Mouse (Mus musculus) midbrain, embryonic 14.5 days (tissue): ENCODE measurements around the gene Rrp1. TPM values are rescaled to one million over a fixed set of nuclear protein-coding genes. Genes with fewer than 3 reads are reported as not detected.
"Not testable (repeated sequence)": the region's sequence is repeated elsewhere in the genome, so short reads cannot be mapped to it uniquely, and the experiment has no call there.

Source experiments
- ATAC-seq: fragments of 200-750 bp; cut with Nextera tagmentation; 2 replicates; pipeline ENCODE4 v1.8.0; 2017; ENCODE audit warnings: moderate number of reproducible peaks, moderate library complexity; ENCODE audit not compliant: low FRiP score, low TSS enrichment
- DNase-seq: peaks from one replicate; pipeline ENCODE4 v3.0.0-alpha.2; 2015
- H3K27ac ChIP-seq: fragments of 300-500 bp; sonication (generic); replicated peaks from 2 replicates; pipeline ENCODE4 v1.5.1; 2014; ENCODE audit warnings: mild to moderate bottlenecking, low read depth, low read length, moderate library complexity
- H3K27me3 ChIP-seq: fragments of 300-500 bp; sonication (generic); 2 replicates; pipeline ENCODE4 v1.6.1; 2014; ENCODE audit warnings: low read length, control low read depth, mixed read lengths; ENCODE audit not compliant: control insufficient read depth, insufficient read depth
- H3K36me3 ChIP-seq: fragments of 300-500 bp; sonication (generic); 2 replicates; pipeline ENCODE4 v1.6.1; 2014; ENCODE audit warnings: low read length, control low read depth; ENCODE audit not compliant: control insufficient read depth, insufficient read depth
- H3K4me1 ChIP-seq: fragments of 300-500 bp; sonication (generic); 2 replicates; pipeline ENCODE4 v1.6.1; 2014; ENCODE audit warnings: mild to moderate bottlenecking, antibody characterized with exemption, low read length, control low read depth; ENCODE audit not compliant: control insufficient read depth, insufficient read depth
- H3K4me2 ChIP-seq: fragments of 300-500 bp; sonication (generic); 2 replicates; pipeline ENCODE4 v1.6.1; 2014; ENCODE audit warnings: mild to moderate bottlenecking, low read length, moderate library complexity
- H3K4me3 ChIP-seq: fragments of 300-500 bp; sonication (generic); replicated peaks from 2 replicates; pipeline ENCODE4 v1.5.1; 2014; ENCODE audit warnings: low read depth, low read length
- H3K9ac ChIP-seq: fragments of 300-500 bp; sonication (generic); replicated peaks from 2 replicates; pipeline ENCODE4 v1.6.1; 2014; ENCODE audit warnings: mild to moderate bottlenecking, low read length, moderate library complexity
- H3K9me3 ChIP-seq: fragments of 300-500 bp; sonication (generic); 2 replicates; pipeline ENCODE4 v1.6.1; 2016; ENCODE audit warnings: low read length, control low read depth, mixed read lengths; ENCODE audit not compliant: control insufficient read depth
- WGBS: fragments of 180-500 bp; shearing (Covaris S2); extraction: QIAGEN DNeasy Blood & Tissue Kit; methylation state at CpG from one replicate; pipeline ENCODE4 v1.1.7; 2014; 5-methylcytosine and 5-hydroxymethylcytosine counted together
- polyA plus RNA-seq: library from polyadenylated mRNA; unstranded; fragments of >200 nt; fragmentation: Nextera tagmentation; extraction: Ambion mirVana; gene quantifications from 2 replicates; pipeline ENCODE4 v1.2.1, GENCODE M21; 2014

The Rrp1 gene
- polyA plus RNA-seq, 1 experiment from 2014 or later = 305 TPM

GRCm38 (mm10) chr10:78417888-78418287 is 5.0 kb upstream of the Rrp1 start:
- H3K4me2 ChIP-seq = no peak overlapping the region
- no peak overlapping the region for H3K9ac ChIP-seq
- ATAC-seq (no peak), DNase-seq (no peak)
- no peaks in the 10 kb centered on the region for H3K27me3 ChIP-seq
- H3K4me1 ChIP-seq = 0 out of 2 replicates have a peak, but pooled peaks cover 3% of the 10 kb centered on the region
- H3K27ac ChIP-seq = no peak overlapping the region
- no peaks in the 10 kb centered on the region for H3K9me3 ChIP-seq
- WGBS = 65% methylated on average over 5 of the region's 5 CpGs
- no peaks in the 10 kb centered on the region for H3K36me3 ChIP-seq
- H3K4me3 ChIP-seq = no peak overlapping the region

DNA sequence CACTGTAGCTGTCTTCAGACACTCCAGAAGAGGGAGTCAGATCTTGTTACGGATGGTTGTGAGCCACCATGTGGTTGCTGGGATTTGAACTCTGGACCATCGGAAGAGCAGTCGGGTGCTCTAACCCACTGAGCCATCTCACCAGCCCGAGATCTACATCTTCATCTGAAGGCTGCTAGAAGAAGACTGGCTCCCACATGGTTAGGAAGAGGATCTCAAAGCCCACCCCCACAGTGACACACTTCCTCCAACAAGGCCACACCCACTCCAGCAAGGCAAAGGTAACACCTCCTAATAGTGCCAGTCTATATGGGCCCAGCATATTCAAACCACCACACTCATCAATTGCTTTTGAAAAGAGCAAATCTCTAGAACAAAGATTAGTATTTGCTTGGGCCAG is 2.1 kb upstream of the Rrp1 start:
- H3K4me1 ChIP-seq = peaks cover 12% of the 10 kb centered on the region; the same call in 1 of the 2 replicates
- peaks cover 13% of the 10 kb centered on the region for H3K36me3 ChIP-seq
- DNase-seq, H3K9me3 ChIP-seq, H3K9ac ChIP-seq, ATAC-seq, H3K4me2 ChIP-seq, H3K27ac ChIP-seq, H3K27me3 ChIP-seq, H3K4me3 ChIP-seq: not testable (repeated sequence)
- 91% methylated on average over 3 of the region's 4 CpGs for whole genome bisulfite sequencing

DNA sequence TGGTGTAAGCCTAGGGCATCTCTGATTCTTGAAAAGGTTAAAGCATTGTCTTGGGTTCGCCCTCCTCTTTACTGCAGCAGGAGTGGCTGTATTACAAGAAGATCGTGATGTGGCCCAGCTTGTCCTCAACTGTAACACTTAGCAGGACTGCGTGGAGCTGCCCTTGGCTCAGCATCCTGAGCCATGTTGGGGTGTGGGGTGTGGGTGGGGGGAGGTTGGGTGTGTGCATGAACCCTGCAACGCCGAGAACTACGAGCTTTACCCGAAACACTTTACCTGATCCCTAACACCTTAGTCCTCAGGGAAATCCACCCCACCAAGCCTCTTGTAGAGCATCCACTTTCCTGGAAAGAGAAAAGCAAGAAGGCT is 293 bp upstream of the Rrp1 start:
- peak; percentile 71; the same call in 1 of the 2 replicates for ATAC-seq
- Histone ChIP-seq H3K4me2 (peak overlapping the region; percentile 87), H3K9ac (peak overlapping the region; percentile 84), H3K27ac (peak overlapping the region; percentile 61; the same call in 1 of the 2 replicates), H3K4me3 (peak overlapping the region; percentile 91), H3K4me1 (peaks cover 12% of the 10 kb centered on the region; the same call in 1 of the 2 replicates), H3K9me3 (no peaks in the 10 kb centered on the region), H3K27me3 (no peaks in the 10 kb centered on the region), H3K36me3 (peaks cover 31% of the 10 kb centered on the region)
- WGBS = 39% methylated on average over 7 of the region's 7 CpGs
- DNase-seq = no peak

DNA sequence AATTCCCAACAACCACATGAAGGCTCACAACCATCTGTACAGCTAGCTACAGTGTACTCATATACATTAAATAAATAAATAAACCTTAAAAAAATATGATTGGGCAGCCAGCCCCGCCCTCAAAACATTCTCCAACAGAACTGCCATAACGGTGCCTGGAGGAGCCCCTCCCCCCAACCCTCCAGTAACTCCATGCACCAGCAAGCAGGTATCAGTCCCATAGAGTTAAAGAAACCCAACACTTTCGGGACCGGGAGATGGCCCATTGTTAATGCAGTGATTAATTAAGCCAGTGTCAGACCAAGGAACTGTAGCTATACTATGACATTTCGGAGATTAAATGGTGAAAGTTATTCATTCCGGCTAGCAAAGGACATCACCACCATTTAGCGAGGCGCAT is 992 bp downstream of the Rrp1 start:
- Histone ChIP-seq H3K4me2 (peak overlapping the region; percentile 87), H3K9me3 (no peaks in the 10 kb centered on the region), H3K27ac (peak overlapping the region; percentile 89), H3K4me3 (peak overlapping the region; percentile 91), H3K27me3 (no peaks in the 10 kb centered on the region), H3K9ac (peak overlapping the region; percentile 84), H3K36me3 (peaks cover 44% of the 10 kb centered on the region), H3K4me1 (peaks cover 12% of the 10 kb centered on the region; the same call in 1 of the 2 replicates)
- ATAC-seq (no peak), DNase-seq (no peak)
- WGBS = 21% methylated on average over 8 of the region's 8 CpGs

DNA sequence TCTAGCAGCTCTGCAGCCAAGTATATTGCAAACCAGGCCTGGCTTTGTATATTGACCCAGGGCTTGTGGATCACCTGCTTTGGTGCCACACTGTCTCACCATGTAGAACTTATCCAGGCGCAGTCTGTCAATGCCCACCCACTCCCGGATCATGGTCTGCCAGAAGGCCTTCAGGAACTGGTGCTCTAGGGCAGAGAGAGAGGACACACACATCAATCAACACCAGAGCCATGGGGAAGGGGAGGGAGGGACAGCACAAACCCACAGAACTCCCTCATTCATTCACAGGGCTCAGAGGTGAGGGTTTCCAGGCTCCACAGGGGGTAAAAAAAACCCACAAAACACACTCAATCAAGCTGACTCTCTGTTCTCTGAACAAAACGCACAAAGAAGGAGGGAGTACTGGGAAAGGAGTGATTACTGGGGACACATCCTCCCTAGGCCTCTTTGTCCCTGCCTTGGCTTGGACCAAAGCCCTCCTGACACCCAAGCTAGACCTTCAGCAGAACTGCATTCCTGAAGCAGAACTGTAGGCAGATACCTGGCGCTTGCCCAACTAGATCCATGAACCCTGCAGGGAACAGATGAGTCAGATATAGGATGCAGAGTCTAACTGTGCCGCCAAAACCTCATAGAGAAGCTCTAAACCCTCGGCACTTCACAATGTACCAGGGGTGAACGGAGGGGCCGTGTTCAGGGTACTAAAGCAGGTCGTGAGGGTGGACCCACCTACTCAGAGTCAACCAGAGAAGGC is 3.6 kb downstream of the Rrp1 start:
- no peaks in the 10 kb centered on the region for H3K27me3 ChIP-seq
- H3K27ac ChIP-seq = no peak overlapping the region
- H3K9ac ChIP-seq = no peak overlapping the region
- DNase-seq (no peak), ATAC-seq (no peak)
- 92% methylated on average over 9 of the region's 9 CpGs for WGBS
- H3K4me2 ChIP-seq = no peak overlapping the region
- peaks cover 12% of the 10 kb centered on the region; the same call in 1 of the 2 replicates for H3K4me1 ChIP-seq
- peaks cover 67% of the 10 kb centered on the region for H3K36me3 ChIP-seq
- no peaks in the 10 kb centered on the region for H3K9me3 ChIP-seq
- H3K4me3 ChIP-seq = no peak overlapping the region

DNA sequence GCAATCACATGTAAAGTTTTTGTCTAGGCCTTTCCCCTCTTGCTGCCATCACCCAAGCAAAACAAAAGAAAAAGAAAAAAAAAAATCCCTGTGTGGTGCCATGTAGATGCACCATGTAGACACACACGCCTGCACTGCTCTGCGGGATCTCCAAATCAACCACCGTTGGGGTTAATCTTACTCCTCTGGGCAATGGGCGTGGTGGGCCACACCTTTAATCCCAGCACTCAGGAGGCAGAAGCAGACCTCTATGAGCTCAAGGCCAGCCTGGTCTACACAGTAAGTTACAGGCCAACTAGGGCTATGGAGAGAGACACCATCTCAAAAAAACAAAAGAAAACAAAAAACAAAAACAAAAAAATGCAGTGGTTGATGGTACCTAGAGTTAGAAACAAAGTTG is 5.7 kb downstream of the Rrp1 start:
- DNase-seq = no peak
- no peak for ATAC-seq
- Histone ChIP-seq H3K9ac (no peak overlapping the region), H3K4me2 (no peak overlapping the region), H3K36me3 (peaks cover 88% of the 10 kb centered on the region), H3K27ac (no peak overlapping the region), H3K4me1 (peaks cover 9% of the 10 kb centered on the region; the same call in 1 of the 2 replicates), H3K4me3 (no peak overlapping the region), H3K9me3 (no peaks in the 10 kb centered on the region), H3K27me3 (no peaks in the 10 kb centered on the region)
- 96% methylated on average over 4 of the region's 4 CpGs for WGBS

DNA sequence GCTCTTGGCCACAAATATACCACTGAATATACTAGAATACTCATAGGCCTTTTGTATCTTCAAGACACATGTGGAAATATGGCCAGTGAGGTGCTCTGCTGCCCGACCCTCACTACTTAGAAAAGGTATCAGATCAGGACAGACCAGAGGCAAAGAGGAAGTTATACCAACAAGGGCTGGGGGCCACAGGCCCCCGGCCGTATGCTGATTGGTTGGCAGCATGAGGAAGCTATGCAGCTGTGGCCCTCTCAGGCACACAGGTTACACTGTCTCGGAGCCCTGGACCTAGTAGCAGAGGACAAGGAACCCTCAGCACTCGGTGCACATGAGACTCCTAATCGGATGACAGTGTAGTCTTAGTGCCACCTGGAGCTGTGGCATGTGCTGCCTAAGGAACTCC is 6.7 kb downstream of the Rrp1 start:
- DNase-seq (no peak), ATAC-seq (no peak)
- Histone ChIP-seq H3K36me3 (peaks cover 97% of the 10 kb centered on the region), H3K4me1 (0 out of 2 replicates have a peak, but pooled peaks cover under 1% of the 10 kb centered on the region), H3K27me3 (no peaks in the 10 kb centered on the region), H3K4me3 (no peak overlapping the region), H3K27ac (no peak overlapping the region), H3K9me3 (no peaks in the 10 kb centered on the region), H3K9ac (no peak overlapping the region), H3K4me2 (no peak overlapping the region)
- 91% methylated on average over 6 of the region's 6 CpGs for WGBS

DNA sequence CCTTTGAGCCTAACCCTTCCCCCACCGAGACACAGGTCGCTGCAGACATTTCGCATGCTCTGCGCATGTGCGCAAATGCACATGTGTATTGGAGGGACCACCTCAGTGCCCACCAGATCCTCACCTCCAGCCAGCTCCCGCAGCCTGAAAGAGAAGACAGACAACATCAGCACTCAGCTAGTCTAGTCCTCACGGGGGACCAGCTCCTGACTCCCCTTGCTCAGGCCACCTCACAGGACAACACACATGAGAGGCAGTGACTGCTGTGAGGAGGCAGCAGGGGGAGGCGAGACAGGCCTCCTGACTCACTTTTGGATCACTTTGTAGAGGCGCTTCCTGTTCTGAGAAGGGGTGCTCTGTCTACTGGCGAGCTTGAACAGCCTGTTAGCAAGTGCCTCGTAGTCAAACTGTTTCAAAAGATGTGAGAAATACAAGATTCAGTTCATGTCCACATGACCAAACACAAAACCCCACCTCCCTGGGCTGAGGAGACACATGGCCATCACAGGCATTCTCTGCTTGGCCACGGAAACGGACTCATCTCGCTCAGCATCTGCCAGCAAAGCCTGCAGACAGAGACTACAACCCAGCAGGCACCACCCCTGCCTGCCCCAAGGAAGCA is 10.4 kb downstream of the Rrp1 start:
- 93% methylated on average over 14 of the region's 14 CpGs for WGBS
- Histone ChIP-seq H3K9me3 (no peaks in the 10 kb centered on the region), H3K4me1 (peaks cover 8% of the 10 kb centered on the region), H3K36me3 (peaks cover 78% of the 10 kb centered on the region), H3K9ac (no peak overlapping the region), H3K27me3 (no peaks in the 10 kb centered on the region), H3K4me2 (no peak overlapping the region), H3K27ac (no peak overlapping the region), H3K4me3 (no peak overlapping the region)
- DNase-seq (no peak), ATAC-seq (no peak)

DNA sequence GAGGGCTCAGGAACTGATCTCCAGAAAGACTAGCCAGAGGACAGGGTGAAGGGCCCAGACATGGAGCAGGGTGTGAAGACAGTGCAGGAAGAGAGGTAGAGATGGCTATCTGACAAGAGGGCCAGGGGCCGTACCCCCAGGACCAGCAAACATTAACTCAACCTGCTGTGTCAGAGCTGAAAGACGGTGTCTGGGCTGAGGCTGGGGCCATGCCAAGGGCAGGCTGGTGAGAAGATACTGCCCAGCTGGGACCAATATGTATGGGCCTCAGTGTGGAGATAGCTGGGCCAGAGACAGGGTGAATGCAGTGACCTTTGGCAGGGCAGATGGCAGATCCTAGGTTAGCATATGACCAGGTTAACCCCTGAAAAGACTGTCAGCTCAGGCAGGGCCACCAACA is 11.7 kb downstream of the Rrp1 start:
- Histone ChIP-seq H3K27me3 (no peaks in the 10 kb centered on the region), H3K4me1 (peaks cover 12% of the 10 kb centered on the region), H3K9ac (no peak overlapping the region), H3K27ac (no peak overlapping the region), H3K4me3 (no peak overlapping the region), H3K9me3 (no peaks in the 10 kb centered on the region), H3K4me2 (no peak overlapping the region), H3K36me3 (peaks cover 65% of the 10 kb centered on the region)
- 94% methylated on average over 2 of the region's 2 CpGs for WGBS
- ATAC-seq (no peak), DNase-seq (no peak)
